Mouse (Mus musculus): ENCODE measurements around the gene Fam133b.
"Not testable (repeated sequence)": the region's sequence is repeated elsewhere in the genome, so short reads cannot be mapped to it uniquely, and the experiment has no call there.

Gene Fam133b

GRCm38 (mm10) chr5:3520493-3521359 lies 22.9 kb upstream of the Fam133b start:
- in situ Hi-C loops (cut with MboI, MseI), result no loop called here

- in situ Hi-C loops (cut with MboI, MseI), result no loop called here
Observed at GRCm38 (mm10) chr5:3521741-3522140, 21.9 kb upstream of the Fam133b start.

- in situ Hi-C loops (cut with MboI, MseI), result no loop called here
Observed at GRCm38 (mm10) chr5:3522826-3523225, 20.8 kb upstream of the Fam133b start.

GRCm38 (mm10) chr5:3527041-3527691 lies 16.5 kb upstream of the Fam133b start:
- in situ Hi-C loops (cut with MboI, MseI), result no loop called here

GRCm38 (mm10) chr5:3529585-3530189 lies 13.9 kb upstream of the Fam133b start:
- in situ Hi-C loops (cut with MboI, MseI), result no loop called here

- in situ Hi-C loops (cut with MboI, MseI), result not testable (repeated sequence)
Observed at GRCm38 (mm10) chr5:3532048-3532447, 11.6 kb upstream of the Fam133b start.

GRCm38 (mm10) chr5:3536592-3537212 lies 6.9 kb upstream of the Fam133b start:
- in situ Hi-C loops (cut with MboI, MseI), result no loop called here

- in situ Hi-C loops (cut with MboI, MseI), result no loop called here
Observed at GRCm38 (mm10) chr5:3538505-3539472, 4.8 kb upstream of the Fam133b start.

- in situ Hi-C loops (cut with MboI, MseI), result no loop called here
Observed at GRCm38 (mm10) chr5:3541871-3542270, 1.8 kb upstream of the Fam133b start.

GRCm38 (mm10) chr5:3544480-3544769 lies 792 bp downstream of the Fam133b start:
- in situ Hi-C loops (cut with MboI, MseI), result no loop called here

- in situ Hi-C loops (cut with MboI, MseI), result loop anchor here (5.0 kb wide), 1 partner anchor 44 kb away; no protein-coding TSS in a partner anchor
Observed at GRCm38 (mm10) chr5:3546226-3546625, 2.6 kb downstream of the Fam133b start.

- in situ Hi-C loops (cut with MboI, MseI), result loop anchor here (5.0 kb wide), 1 partner anchor 46 kb away; the partner anchor contains the start of genes Pex1 and Rbm48
Observed at GRCm38 (mm10) chr5:3551481-3551880, 7.8 kb downstream of the Fam133b start.

- in situ Hi-C loops (cut with MboI, MseI), result loop anchor here (5.0 kb wide), 1 partner anchor 43 kb away; the partner anchor contains the start of genes Pex1 and Rbm48
Observed at GRCm38 (mm10) chr5:3554198-3554597, 10.6 kb downstream of the Fam133b start.

- in situ Hi-C loops (cut with MboI, MseI), result no loop called here
Observed at GRCm38 (mm10) chr5:3571266-3571665, 27.6 kb downstream of the Fam133b start, which contains the start of gene 1700109H08Rik. Gene 1700109H08Rik (plus strand): TSS chr5:3571566.

- in situ Hi-C loops (cut with MboI, MseI), result no loop called here
Observed at GRCm38 (mm10) chr5:3574825-3575224, 31.2 kb downstream of the Fam133b start.

GRCm38 (mm10) chr5:3577939-3578338 lies 34.3 kb downstream of the Fam133b start:
- in situ Hi-C loops (cut with MboI, MseI), result no loop called here

- in situ Hi-C loops (cut with MboI, MseI), result no loop called here
Observed at GRCm38 (mm10) chr5:3579066-3579465, 35.4 kb downstream of the Fam133b start.

GRCm38 (mm10) chr5:3595693-3596398 lies 52.2 kb downstream of the Fam133b start, which contains the start of gene Pex1:
Gene Pex1 (plus strand): TSS chr5:3596066.
- in situ Hi-C loops (cut with MboI, MseI), result loop anchor here (5.0 kb wide), 1 partner anchor 44 kb away; no protein-coding TSS in a partner anchor

GRCm38 (mm10) chr5:3596399-3596766 lies 52.8 kb downstream of the Fam133b start, which contains the start of gene Rbm48:
Gene Rbm48 (minus strand): TSS chr5:3596585.
- in situ Hi-C loops (cut with MboI, MseI), result loop anchor here (5.0 kb wide), 1 partner anchor 44 kb away; no protein-coding TSS in a partner anchor

- in situ Hi-C loops (cut with MboI, MseI), result loop anchor here (5.0 kb wide), 1 partner anchor 45 kb away; no protein-coding TSS in a partner anchor
Observed at GRCm38 (mm10) chr5:3597171-3597570, 53.5 kb downstream of the Fam133b start.

Measured in T-helper 2 cell (primary cell).